In genomic region chr3:130073085-130073484, GRCm38 (mm10) we compare ENCODE assay signal across 12 mouse cellular contexts. TPM values are rescaled to one million over a fixed set of nuclear protein-coding genes. Genes with fewer than 3 reads are reported as not detected.
DNase-seq lines count a peak whose midpoint lies in the region; ATAC-seq and TF ChIP-seq lines count a peak whose summit lies in the region.
"Had no signal": no experiment of that assay in that cellular context is flagged by ENCODE, and none has a peak within 500 bp of the region (broad histone marks: within the 10 kb centered on the region; RNA-seq: fewer than 3 reads in every experiment).

No protein-coding gene starts in this region.

- H3K9me3 ChIP-seq in limb, embryonic 12.5 days, result no peaks in the 10 kb centered on the region
- H3K9me3 ChIP-seq in limb, embryonic 10.5 days (replicated peaks), result no peaks in the 10 kb centered on the region
- H3K9me3 ChIP-seq in liver, embryonic 11.5 days (ENCODE audit: control insufficient read depth, low read length), result no peaks in the 10 kb centered on the region
- H3K9me3 ChIP-seq: forebrain, embryonic 13.5 days had no signal

- no peak for ATAC-seq in limb, embryonic 12.5 days (ENCODE audit: insufficient number of reproducible peaks, insufficient read depth, low FRiP score, low TSS enrichment, low read depth)
- 0 out of 2 replicates have a peak, but pooled peaks have one; percentile 41 for ATAC-seq in liver, embryonic 11.5 days (replicated peaks; ENCODE audit: low FRiP score)
- ATAC-seq in monocyte, adult 5-6 weeks (replicated peaks; ENCODE audit: insufficient number of reproducible peaks, low FRiP score, low TSS enrichment, poor library complexity, severe bottlenecking), result peak; percentile 79
- ATAC-seq: forebrain, embryonic 13.5 days had no signal

- no peak overlapping the region for H3K9ac ChIP-seq in limb, embryonic 12.5 days (replicated peaks)
- H3K9ac ChIP-seq in liver, embryonic 11.5 days (ENCODE audit: low read depth, low read length), result no peak overlapping the region
- H3K9ac ChIP-seq: forebrain, embryonic 13.5 days had no signal

- no peak for TF ChIP-seq CTCF in layer of hippocampus, adult 2 months (conservative IDR thresholded peaks at IDR 0.05)

- H3K27me3 ChIP-seq in limb, embryonic 12.5 days, result no peaks in the 10 kb centered on the region
- no peaks in the 10 kb centered on the region for H3K27me3 ChIP-seq in limb, embryonic 10.5 days (ENCODE audit: low read depth, poor library complexity, severe bottlenecking)
- H3K27me3 ChIP-seq in liver, embryonic 11.5 days (replicated peaks; ENCODE audit: control insufficient read depth, insufficient read depth, low read length), result no peaks in the 10 kb centered on the region
- H3K27me3 ChIP-seq: forebrain, embryonic 13.5 days had no signal

- no peak for DNase-seq in limb, embryonic 10.5 days (ENCODE audit: low spot score)
- peak; percentile 63 for DNase-seq in adrenal gland, postnatal 14 days
- no peak for DNase-seq in liver, embryonic 11.5 days (ENCODE audit: low spot score)
- no peak for DNase-seq in layer of hippocampus, postnatal 14 days (ENCODE audit: low spot score in 2 of 2)
- no peak for DNase-seq in thymus, postnatal 36 days
- DNase-seq in layer of hippocampus, adult 2 months (ENCODE audit: low spot score in 2 of 2), result no peak
- DNase-seq: cerebellum, adult 9-10 months; thymus, postnatal 4 days had no signal

- H3K4me1 ChIP-seq in limb, embryonic 12.5 days (replicated peaks), result peaks cover 6% of the 10 kb centered on the region
- peaks cover 5% of the 10 kb centered on the region; the same call in 1 of the 2 replicates for H3K4me1 ChIP-seq in limb, embryonic 10.5 days
- H3K4me1 ChIP-seq in liver, embryonic 11.5 days (replicated peaks; ENCODE audit: control insufficient read depth, insufficient read depth, low read length), result no peaks in the 10 kb centered on the region
- H3K4me1 ChIP-seq: forebrain, embryonic 13.5 days had no signal

- H3K27ac ChIP-seq in limb, embryonic 12.5 days, result no peak overlapping the region
- no peak overlapping the region for H3K27ac ChIP-seq in limb, embryonic 10.5 days
- H3K27ac ChIP-seq in liver, embryonic 11.5 days (ENCODE audit: low read depth, low read length), result no peak overlapping the region; the same call in 1 of the 2 replicates
- H3K27ac ChIP-seq in layer of hippocampus, adult 2 months, result no peak overlapping the region
- H3K27ac ChIP-seq: forebrain, embryonic 13.5 days; left cerebral cortex, adult 2 months had no signal

- no peaks in the 10 kb centered on the region for H3K36me3 ChIP-seq in limb, embryonic 12.5 days
- H3K36me3 ChIP-seq in limb, embryonic 10.5 days, result no peaks in the 10 kb centered on the region
- no peaks in the 10 kb centered on the region for H3K36me3 ChIP-seq in liver, embryonic 11.5 days (ENCODE audit: control insufficient read depth, insufficient read depth, low read length)

- no peak overlapping the region for H3K4me3 ChIP-seq in limb, embryonic 12.5 days (replicated peaks)
- H3K4me3 ChIP-seq in limb, embryonic 10.5 days, result no peak overlapping the region
- H3K4me3 ChIP-seq in liver, embryonic 11.5 days (ENCODE audit: low read depth, low read length), result no peak overlapping the region
- no peak overlapping the region for H3K4me3 ChIP-seq in layer of hippocampus, adult 2 months
- H3K4me3 ChIP-seq: forebrain, embryonic 13.5 days; left cerebral cortex, adult 2 months had no signal

- 25% methylated on average over 10 of the region's 10 CpGs for WGBS in limb, embryonic 12.5 days
- WGBS in limb, embryonic 10.5 days, result 44% methylated on average over 10 of the region's 10 CpGs
- WGBS in liver, embryonic 11.5 days, result 47% methylated on average over 10 of the region's 10 CpGs

- H3K4me2 ChIP-seq in limb, embryonic 12.5 days, result peak overlapping the region; percentile 32; the same call in 1 of the 2 replicates
- peak overlapping the region; percentile 22; the same call in 1 of the 2 replicates for H3K4me2 ChIP-seq in liver, embryonic 11.5 days
- H3K4me2 ChIP-seq: forebrain, embryonic 13.5 days had no signal

RNA-seq across cellular contexts. Expression of gene Sec24b, which starts 11.7 kb away (rescaled TPM):
- polyA plus RNA-seq in limb, embryonic 12.5 days (2016; fragmentation: Nextera tagmentation; extraction: Ambion mirVana), result 31.8 and 36.3 TPM in 2 replicates
- polyA plus RNA-seq in limb, embryonic 10.5 days (2016; fragmentation: Nextera tagmentation; extraction: Ambion mirVana), result 37.8 and 40.5 TPM in 2 replicates
- total RNA-seq in adrenal gland, postnatal 14 days (2021), result 56.0 and 66.4 TPM in 2 replicates
- polyA plus RNA-seq in liver, embryonic 11.5 days (2014; fragmentation: Nextera tagmentation; extraction: Ambion mirVana), result 26.7 and 28.4 TPM in 2 replicates
- 39.3 to 79.4 TPM (median 62.5 TPM) in 3 replicates for total RNA-seq in monocyte, adult 5-6 weeks (2017)
- 10 to 100 TPM; 59.4 to 60.7 TPM for total RNA-seq in layer of hippocampus, postnatal 14 days (2021)
- 10 to 100 TPM; 57.3 to 62.1 TPM for total RNA-seq in layer of hippocampus, adult 2 months (2021)

RNA-seq across cellular contexts. Expression of gene Col25a1, which starts 58.2 kb away (rescaled TPM):
- polyA plus RNA-seq in limb, embryonic 12.5 days (2016; fragmentation: Nextera tagmentation; extraction: Ambion mirVana), result 35.9 and 43.2 TPM in 2 replicates
- 11.5 and 18.3 TPM in 2 replicates for polyA plus RNA-seq in limb, embryonic 10.5 days (2016; fragmentation: Nextera tagmentation; extraction: Ambion mirVana)
- 4.2 and 5.0 TPM in 2 replicates for total RNA-seq in adrenal gland, postnatal 14 days (2021)
- polyA plus RNA-seq in liver, embryonic 11.5 days (2014; fragmentation: Nextera tagmentation; extraction: Ambion mirVana), result 5.9 and 6.3 TPM in 2 replicates
- total RNA-seq in monocyte, adult 5-6 weeks (2017), result not detected in 3 replicates
- 10 to 100 TPM; 57.8 to 62.6 TPM for total RNA-seq in layer of hippocampus, postnatal 14 days (2021)
- total RNA-seq in layer of hippocampus, adult 2 months (2021), result 10 to 100 TPM; 75.1 to 77.8 TPM
